ENCODE assay signal across 8 mouse cellular contexts in genomic region chr11:118220561-118221262, GRCm38 (mm10). TPM values are rescaled to one million over a fixed set of nuclear protein-coding genes. Genes with fewer than 3 reads are reported as not detected.
A peak's percentile ranks its signal among the peaks of the same experiment; 100 is the strongest.
DNase-seq lines count a peak whose midpoint lies in the region; ATAC-seq and TF ChIP-seq lines count a peak whose summit lies in the region.

No protein-coding gene starts in this region.

- no peak for TF ChIP-seq POLR2A in lung, adult 2 months (IDR thresholded peaks at IDR 0.05; ENCODE audit: borderline replicate concordance, extremely low read depth, low read depth, low read length)

- no peaks in the 10 kb centered on the region for H3K4me1 ChIP-seq in forebrain, postnatal 0 days (ENCODE audit: insufficient read depth)
- peaks cover 28% of the 10 kb centered on the region for H3K4me1 ChIP-seq in forebrain, embryonic 10.5 days
- H3K4me1 ChIP-seq in heart, postnatal 0 days (ENCODE audit: control insufficient read depth, insufficient read depth): peaks cover 28% of the 10 kb centered on the region
- H3K4me1 ChIP-seq in lung, adult 2 months (ENCODE audit: control insufficient read depth, insufficient read depth, low read length): peaks cover 20% of the 10 kb centered on the region

- no peak overlapping the region for H3K4me3 ChIP-seq in forebrain, postnatal 0 days (ENCODE audit: low read depth, low read length)
- no peak overlapping the region for H3K4me3 ChIP-seq in forebrain, embryonic 10.5 days
- H3K4me3 ChIP-seq in heart, postnatal 0 days (ENCODE audit: low read depth, low read length): no peak overlapping the region
- H3K4me3 ChIP-seq in lung, adult 2 months (replicated peaks; ENCODE audit: extremely low read depth, low read depth, low read length): no peak overlapping the region

- WGBS in forebrain, postnatal 0 days: 20% methylated on average over 7 of the region's 7 CpGs
- WGBS in forebrain, embryonic 10.5 days: 24% methylated on average over 7 of the region's 7 CpGs
- 19% methylated on average over 7 of the region's 7 CpGs for WGBS in heart, postnatal 0 days
- WGBS in lung, adult 2 months: 22% methylated on average over 7 of the region's 7 CpGs

- peak; percentile 81 for TF ChIP-seq CTCF in forebrain, postnatal 0 days (IDR thresholded peaks at IDR 0.05; ENCODE audit: low read depth)
- TF ChIP-seq CTCF in heart, postnatal 0 days (IDR thresholded peaks at IDR 0.05; ENCODE audit: low read depth): peak; percentile 76
- peak; percentile 42 for TF ChIP-seq CTCF in lung, adult 2 months (IDR thresholded peaks at IDR 0.05; ENCODE audit: insufficient read depth, low read length)

- no peak overlapping the region for H3K9ac ChIP-seq in forebrain, postnatal 0 days
- H3K9ac ChIP-seq in heart, postnatal 0 days (replicated peaks; ENCODE audit: low read depth, low read length): no peak overlapping the region

- no peaks in the 10 kb centered on the region for H3K36me3 ChIP-seq in forebrain, postnatal 0 days (ENCODE audit: insufficient read depth)
- no peaks in the 10 kb centered on the region for H3K36me3 ChIP-seq in forebrain, embryonic 10.5 days (replicated peaks)
- H3K36me3 ChIP-seq in heart, postnatal 0 days (replicated peaks; ENCODE audit: control insufficient read depth, insufficient read depth, low read length): no peaks in the 10 kb centered on the region

- H3K4me2 ChIP-seq in forebrain, postnatal 0 days (ENCODE audit: low read depth): no peak overlapping the region
- H3K4me2 ChIP-seq in heart, postnatal 0 days (ENCODE audit: low read depth, low read length): no peak overlapping the region

- ATAC-seq in forebrain, postnatal 0 days: peak; percentile 56; the same call in 1 of the 2 replicates
- no peak for ATAC-seq in heart, postnatal 0 days (ENCODE audit: insufficient read depth, low read depth)

- no peak for TF ChIP-seq EP300 in heart, postnatal 0 days (IDR thresholded peaks at IDR 0.05; ENCODE audit: low read depth)

- H3K27ac ChIP-seq in forebrain, postnatal 0 days (ENCODE audit: low read depth, low read length): no peak overlapping the region
- H3K27ac ChIP-seq in forebrain, embryonic 10.5 days: no peak overlapping the region
- H3K27ac ChIP-seq in heart, postnatal 0 days (ENCODE audit: low read depth): no peak overlapping the region

- H3K27me3 ChIP-seq in forebrain, postnatal 0 days (ENCODE audit: insufficient read depth, low read length): no peaks in the 10 kb centered on the region
- H3K27me3 ChIP-seq in forebrain, embryonic 10.5 days (ENCODE audit: poor library complexity, severe bottlenecking): peaks cover 18% of the 10 kb centered on the region
- no peaks in the 10 kb centered on the region for H3K27me3 ChIP-seq in heart, postnatal 0 days (ENCODE audit: control insufficient read depth, insufficient read depth, low read length)

- DNase-seq in forebrain, postnatal 0 days: peak; percentile 83
- DNase-seq in forebrain, embryonic 10.5 days (ENCODE audit: extremely low spot score, low spot score): no peak
- DNase-seq in ovary, postnatal 14 days (ENCODE audit: low spot score): peak; percentile 68
- DNase-seq in ovary, postnatal 36 days (ENCODE audit: low spot score): no peak
- peak; percentile 65 to 75 for DNase-seq in adrenal gland, postnatal 36 days
- DNase-seq in heart, postnatal 0 days (ENCODE audit: low spot score): no peak
- DNase-seq in lung, adult 2 months: no peak
- DNase-seq in yolk sac, embryonic 10.5 days (ENCODE audit: low spot score): no peak

- no peaks in the 10 kb centered on the region for H3K9me3 ChIP-seq in forebrain, postnatal 0 days (ENCODE audit: low read length)
- H3K9me3 ChIP-seq in forebrain, embryonic 10.5 days: no peaks in the 10 kb centered on the region
- H3K9me3 ChIP-seq in heart, postnatal 0 days (replicated peaks; ENCODE audit: control insufficient read depth, low read length): no peaks in the 10 kb centered on the region

RNA-seq across cellular contexts. Expression of gene Cyth1, which starts 27.7 kb away (rescaled TPM):
- total RNA-seq in forebrain, postnatal 0 days (2014; rRNA removed): 64.1 and 74.1 TPM in 2 replicates
- polyA plus RNA-seq in forebrain, postnatal 0 days (2015; fragmentation: Nextera tagmentation; extraction: Ambion mirVana): 23.7 and 24.2 TPM in 2 replicates
- 10.1 and 11.5 TPM in 2 replicates for polyA plus RNA-seq in forebrain, embryonic 10.5 days (2016; fragmentation: Nextera tagmentation; extraction: Ambion mirVana)
- total RNA-seq in adrenal gland, postnatal 36 days (2021): 10 to 100 TPM; 28.6 to 35.8 TPM
- 49.8 and 50.1 TPM in 2 replicates for total RNA-seq in heart, postnatal 0 days (2014; rRNA removed; ENCODE audit: low replicate concordance)
- polyA plus RNA-seq in heart, postnatal 0 days (2015; fragmentation: Nextera tagmentation; extraction: Ambion mirVana): 21.4 TPM in 2 replicates
- polyA plus RNA-seq in lung, adult 2 months (2012; rRNA removed): 23.1 and 24.0 TPM in 2 replicates

Comparison
In these comparisons a context has a peak if more than half of its experiments do, and no peak if none do; other contexts are left out.
1. DNase-seq: peak in forebrain, postnatal 0 days (single experiment), ovary, postnatal 14 days (single experiment) and adrenal gland, postnatal 36 days (2 of 2); none in forebrain, embryonic 10.5 days (single experiment), ovary, postnatal 36 days (single experiment), heart, postnatal 0 days (single experiment), lung, adult 2 months (single experiment) and yolk sac, embryonic 10.5 days (single experiment).
2. Peak in every context shown above with its lines, with median percentiles within 50 percentile points of each other: CTCF ChIP-seq.